Mouse (Mus musculus) intestine, embryonic 15.5 days (tissue): ENCODE measurements around the gene Rpl7l1. TPM values are rescaled to one million over a fixed set of nuclear protein-coding genes. Genes with fewer than 3 reads are reported as not detected.
A peak's percentile ranks its signal among the peaks of the same experiment; 100 is the strongest.

Experiments
- ATAC-seq: fragments of 200-750 bp; cut with Nextera tagmentation; 2 replicates; pipeline ENCODE4 v1.8.0; 2017; ENCODE audit warnings: moderate TSS enrichment, moderate library complexity
- H3K27ac ChIP-seq: fragments of 300-500 bp; sonication (generic); 2 replicates; pipeline ENCODE4 v1.5.1; 2015; ENCODE audit warnings: mild to moderate bottlenecking, inconsistent platforms
- H3K27me3 ChIP-seq: fragments of 300-500 bp; sonication (generic); replicated peaks from 2 replicates; pipeline ENCODE4 v1.6.1; 2015; ENCODE audit warnings: inconsistent platforms
- H3K36me3 ChIP-seq: fragments of 300-500 bp; sonication (generic); 2 replicates; pipeline ENCODE4 v1.6.1; 2015; ENCODE audit warnings: inconsistent platforms
- H3K4me1 ChIP-seq: fragments of 300-500 bp; sonication (generic); replicated peaks from 2 replicates; pipeline ENCODE4 v1.6.1; 2015; ENCODE audit warnings: inconsistent platforms
- H3K4me2 ChIP-seq: fragments of 300-500 bp; sonication (generic); replicated peaks from 2 replicates; pipeline ENCODE4 v1.6.1; 2015; ENCODE audit warnings: mild to moderate bottlenecking, inconsistent platforms
- H3K4me3 ChIP-seq: fragments of 300-500 bp; sonication (generic); replicated peaks from 2 replicates; pipeline ENCODE4 v1.5.1; 2015; ENCODE audit warnings: inconsistent platforms
- H3K9ac ChIP-seq: fragments of 300-500 bp; sonication (generic); 2 replicates; pipeline ENCODE4 v1.6.1; 2015; ENCODE audit warnings: inconsistent platforms
- H3K9me3 ChIP-seq: fragments of 300-500 bp; sonication (generic); 2 replicates; pipeline ENCODE4 v1.6.1; 2016; ENCODE audit warnings: inconsistent platforms
- WGBS: fragments of 180-500 bp; shearing (Covaris S2); methylation state at CpG from one replicate; pipeline ENCODE4 v1.1.7; 2015; 5-methylcytosine and 5-hydroxymethylcytosine counted together
- polyA plus RNA-seq: library from polyadenylated mRNA; unstranded; fragments of >200 nt; fragmentation: Nextera tagmentation; extraction: Ambion mirVana; gene quantifications from 2 replicates; pipeline ENCODE4 v1.2.1, GENCODE M21; 2015

Gene Rpl7l1
- polyA plus RNA-seq, 1 experiment from 2014 or later, result 167 TPM

DNA sequence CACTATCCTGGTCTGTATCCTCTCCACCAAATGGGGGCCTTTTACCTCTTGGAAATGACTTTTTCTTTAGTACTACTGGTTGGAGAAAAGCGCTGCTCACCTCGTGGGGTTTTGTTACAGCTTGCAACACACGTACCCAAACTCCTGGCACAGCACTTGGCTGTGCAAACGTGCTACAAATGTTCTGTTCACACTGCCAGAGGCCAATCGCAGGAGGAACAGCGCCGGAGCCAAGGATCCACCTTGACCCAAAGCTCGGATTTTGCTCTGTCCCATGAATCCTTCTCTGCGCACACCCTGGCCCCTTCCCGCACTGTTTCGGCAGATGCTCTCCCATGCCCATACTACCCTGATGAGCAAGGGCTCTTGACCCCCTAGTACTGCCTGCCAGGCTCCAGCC, 54.0 kb downstream of the Rpl7l1 start:
- peak; percentile 16; the same call in 1 of the 2 replicates for ATAC-seq
- H3K9me3 ChIP-seq, result no peaks in the 10 kb centered on the region
- peak overlapping the region; percentile 71 for H3K4me2 ChIP-seq
- WGBS, result 46% methylated on average over 11 of the region's 11 CpGs
- H3K9ac ChIP-seq, result no peak overlapping the region; the same call in 1 of the 2 replicates
- 0 out of 2 replicates have a peak, but pooled peaks cover 9% of the 10 kb centered on the region for H3K4me1 ChIP-seq
- H3K27me3 ChIP-seq, result peaks cover 6% of the 10 kb centered on the region
- H3K4me3 ChIP-seq, result peak overlapping the region; percentile 20
- H3K27ac ChIP-seq, result no peak overlapping the region
- peaks cover 8% of the 10 kb centered on the region for H3K36me3 ChIP-seq

DNA sequence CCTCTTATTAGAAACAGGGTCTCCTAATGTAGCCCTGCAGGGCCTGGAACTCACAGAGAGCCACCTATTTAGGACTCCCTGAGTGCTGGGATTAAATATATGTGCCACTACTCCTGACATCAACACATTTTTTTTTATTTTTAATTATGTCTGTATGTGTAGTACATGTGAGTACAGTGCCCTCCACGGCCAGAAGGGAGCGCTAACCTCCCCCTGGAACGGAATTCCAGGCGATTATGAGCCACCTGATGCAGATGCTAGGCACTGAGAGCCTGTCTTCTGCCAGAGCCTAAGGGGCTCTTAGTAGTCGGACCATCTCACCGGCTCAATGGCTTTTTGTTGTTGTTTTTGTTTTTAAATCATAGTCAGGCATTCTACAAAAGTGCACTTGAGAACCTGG, 54.5 kb downstream of the Rpl7l1 start:
- Histone ChIP-seq H3K4me1 (0 out of 2 replicates have a peak, but pooled peaks cover 9% of the 10 kb centered on the region), H3K4me3 (no peak overlapping the region), H3K36me3 (peaks cover 11% of the 10 kb centered on the region), H3K9me3 (no peaks in the 10 kb centered on the region), H3K9ac (no peak overlapping the region), H3K27me3 (peaks cover 6% of the 10 kb centered on the region), H3K27ac (no peak overlapping the region), H3K4me2 (no peak overlapping the region)
- ATAC-seq, result no peak
- WGBS, result 42% methylated on average over 6 of the region's 6 CpGs

GRCm38 (mm10) chr17:46727271-46727670, 55.2 kb downstream of the Rpl7l1 start:
- peaks cover 6% of the 10 kb centered on the region for H3K27me3 ChIP-seq
- no peak overlapping the region for H3K4me3 ChIP-seq
- peaks cover 11% of the 10 kb centered on the region for H3K36me3 ChIP-seq
- ATAC-seq, result no peak
- no peak overlapping the region for H3K4me2 ChIP-seq
- no peaks in the 10 kb centered on the region for H3K9me3 ChIP-seq
- WGBS, result 92% methylated on average over 11 of the region's 11 CpGs
- H3K9ac ChIP-seq, result no peak overlapping the region
- H3K4me1 ChIP-seq, result 0 out of 2 replicates have a peak, but pooled peaks cover 9% of the 10 kb centered on the region
- no peak overlapping the region for H3K27ac ChIP-seq

DNA sequence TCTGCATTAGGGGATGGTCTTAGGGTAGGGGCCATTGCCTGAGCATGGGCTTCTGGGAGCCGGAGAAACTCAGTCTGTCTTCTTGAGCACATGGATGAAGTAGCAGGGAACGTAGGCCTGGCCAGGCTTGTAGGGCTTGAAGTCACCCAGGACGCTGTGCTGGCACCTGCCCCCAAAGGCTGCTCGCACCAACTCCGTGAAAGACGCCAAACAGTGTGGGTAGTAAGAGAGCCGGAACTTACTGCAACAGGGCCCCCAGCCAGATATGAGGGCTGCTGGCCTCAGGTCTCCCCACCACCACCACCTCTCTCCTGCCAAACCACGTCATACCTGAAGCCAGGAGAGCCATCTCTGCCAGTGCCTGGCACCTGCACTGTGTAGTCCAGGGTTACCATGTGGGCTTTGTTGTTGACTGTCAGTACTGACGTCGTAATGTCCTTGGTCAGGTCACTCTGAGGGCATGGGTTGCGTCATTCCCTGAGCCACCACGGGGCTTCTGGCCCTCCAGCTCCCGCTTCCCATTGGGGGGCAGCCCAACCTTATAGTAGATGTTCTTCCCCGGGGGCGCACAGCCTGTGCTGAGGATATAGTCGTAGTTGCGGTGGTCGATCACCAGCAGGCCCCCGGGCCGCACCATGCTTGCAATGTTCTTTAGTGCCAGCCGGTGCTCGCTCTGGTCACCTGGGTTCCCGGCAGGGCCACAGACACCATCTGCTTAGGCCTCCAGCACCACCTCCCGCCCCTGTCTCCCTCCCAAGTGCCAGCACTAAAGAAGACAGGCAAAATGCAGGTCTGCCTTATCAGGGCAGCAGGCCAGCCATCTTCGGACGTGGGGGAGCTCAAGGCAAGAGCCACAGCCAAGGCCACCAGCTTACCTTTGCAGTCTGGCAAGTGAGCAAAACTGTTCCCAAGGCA, 56.5 kb downstream of the Rpl7l1 start:
- Histone ChIP-seq H3K9ac (no peak overlapping the region), H3K36me3 (peaks cover 11% of the 10 kb centered on the region)

GRCm38 (mm10) chr17:46725273-46725672, 57.2 kb downstream of the Rpl7l1 start:
- 52% methylated on average over 9 of the region's 9 CpGs for WGBS

More for the DNA sequence above, 56.5 kb downstream of the Rpl7l1 start:
- H3K4me2 ChIP-seq, result no peak overlapping the region
- H3K27ac ChIP-seq, result no peak overlapping the region
- ATAC-seq, result no peak
- H3K4me3 ChIP-seq, result no peak overlapping the region
- H3K27me3 ChIP-seq, result peaks cover 6% of the 10 kb centered on the region
- no peaks in the 10 kb centered on the region for H3K9me3 ChIP-seq
- 0 out of 2 replicates have a peak, but pooled peaks cover 9% of the 10 kb centered on the region for H3K4me1 ChIP-seq
- WGBS, result 92% methylated on average over 26 of the region's 26 CpGs

DNA sequence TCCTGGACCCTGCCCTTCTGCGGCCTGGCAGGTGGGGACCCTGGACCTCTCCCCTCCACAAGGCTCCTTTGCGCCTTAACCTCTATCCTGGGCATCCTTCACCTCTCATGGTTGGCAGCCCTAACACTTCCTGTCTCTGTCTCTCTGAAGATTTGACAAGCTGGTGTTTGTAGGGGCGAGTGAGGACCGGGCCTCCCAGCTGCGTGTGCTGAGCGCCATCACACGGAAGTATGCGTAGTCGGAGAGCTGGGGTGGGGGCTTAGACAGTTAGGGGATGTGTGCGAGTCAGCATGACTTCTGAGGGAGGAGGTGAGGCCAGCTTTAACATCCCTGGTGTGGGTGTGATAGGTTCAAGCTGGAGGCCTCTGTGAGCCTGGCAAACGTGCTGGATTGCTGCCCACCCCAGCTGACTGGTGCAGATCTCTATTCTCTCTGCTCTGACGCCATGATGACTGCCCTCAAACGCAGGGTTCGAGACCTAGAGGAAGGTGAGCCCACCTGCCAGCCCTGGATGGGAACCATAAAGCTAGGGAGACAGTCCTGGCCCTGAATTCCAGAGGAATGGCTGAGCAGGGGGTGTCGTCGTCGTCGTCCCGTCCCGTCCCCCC, 57.9 kb downstream of the Rpl7l1 start:
- WGBS, result 76% methylated on average over 20 of the region's 20 CpGs
- Histone ChIP-seq H3K4me2 (no peak overlapping the region), H3K4me3 (no peak overlapping the region), H3K9ac (no peak overlapping the region), H3K4me1 (0 out of 2 replicates have a peak, but pooled peaks cover 9% of the 10 kb centered on the region), H3K27me3 (peaks cover 6% of the 10 kb centered on the region), H3K27ac (no peak overlapping the region), H3K36me3 (peaks cover 11% of the 10 kb centered on the region), H3K9me3 (no peaks in the 10 kb centered on the region)
- no peak for ATAC-seq

More at GRCm38 (mm10) chr17:46725273-46725672, 57.2 kb downstream of the Rpl7l1 start:
- Histone ChIP-seq H3K4me1 (0 out of 2 replicates have a peak, but pooled peaks cover 9% of the 10 kb centered on the region), H3K27ac (no peak overlapping the region), H3K9ac (no peak overlapping the region), H3K4me2 (no peak overlapping the region), H3K9me3 (no peaks in the 10 kb centered on the region), H3K4me3 (no peak overlapping the region), H3K36me3 (peaks cover 11% of the 10 kb centered on the region), H3K27me3 (peaks cover 6% of the 10 kb centered on the region)
- no peak for ATAC-seq

Other genes with a start within 250 kb of the Rpl7l1 start
- 2.8 and 3.4 TPM in 2 replicates for gene Cul9, start 236.3 kb downstream of the Rpl7l1 start, polyA plus RNA-seq
- gene Srf, start 226.5 kb downstream of the Rpl7l1 start, polyA plus RNA-seq, result 7.6 and 8.9 TPM in 2 replicates
- 61.8 and 66.2 TPM in 2 replicates for gene Ptk7, start 153.2 kb downstream of the Rpl7l1 start, polyA plus RNA-seq
- gene Klc4, start 136.7 kb downstream of the Rpl7l1 start, polyA plus RNA-seq, result 64.6 and 73.2 TPM in 2 replicates
- 148 and 156 TPM in 2 replicates for gene Mrpl2, start 136.4 kb downstream of the Rpl7l1 start, polyA plus RNA-seq
- 41.1 and 45.7 TPM in 2 replicates for gene Cul7, start 132.3 kb downstream of the Rpl7l1 start, polyA plus RNA-seq
- gene Rrp36, start 108.3 kb downstream of the Rpl7l1 start, polyA plus RNA-seq, result 56.4 and 58.4 TPM in 2 replicates
- gene Mea1, start 103.9 kb downstream of the Rpl7l1 start, polyA plus RNA-seq, result 133 and 151 TPM in 2 replicates
- gene Klhdc3, start 101.8 kb downstream of the Rpl7l1 start, polyA plus RNA-seq, result 104 and 107 TPM in 2 replicates
- gene Ppp2r5d, start 77.6 kb downstream of the Rpl7l1 start, polyA plus RNA-seq, result 71.8 and 79.9 TPM in 2 replicates
- gene Pex6, start 71.2 kb downstream of the Rpl7l1 start, polyA plus RNA-seq, result 22.6 and 24.8 TPM in 2 replicates
- gene Gnmt, start 53.5 kb downstream of the Rpl7l1 start, polyA plus RNA-seq, result 3.2 and 9.0 TPM in 2 replicates
- 73.9 and 74.9 TPM in 2 replicates for gene Cnpy3, start 30.5 kb downstream of the Rpl7l1 start, polyA plus RNA-seq
- 0.40 and 0.56 TPM in 2 replicates for gene Ptcra, start 19.0 kb downstream of the Rpl7l1 start, polyA plus RNA-seq
- gene 2310039H08Rik, start 10.0 kb downstream of the Rpl7l1 start, polyA plus RNA-seq, result 81.1 and 96.9 TPM in 2 replicates
- gene Bicral, start 75.8 kb upstream of the Rpl7l1 start, polyA plus RNA-seq, result 3.5 and 4.6 TPM in 2 replicates
- 48.2 and 48.6 TPM in 2 replicates for gene Tbcc, start 108.0 kb upstream of the Rpl7l1 start, polyA plus RNA-seq
- gene Prph2, start 127.8 kb upstream of the Rpl7l1 start, polyA plus RNA-seq, result not detected in 2 replicates
- gene Ubr2, start 227.9 kb upstream of the Rpl7l1 start, polyA plus RNA-seq, result 14.1 and 15.0 TPM in 2 replicates